Mouse (Mus musculus) thymus, postnatal 4 days (tissue): ENCODE data around the gene Car5b.

Experiments used
- DNase-seq: peaks from one replicate; pipeline ENCODE4 v3.0.0; 2021

The Car5b gene

DNA sequence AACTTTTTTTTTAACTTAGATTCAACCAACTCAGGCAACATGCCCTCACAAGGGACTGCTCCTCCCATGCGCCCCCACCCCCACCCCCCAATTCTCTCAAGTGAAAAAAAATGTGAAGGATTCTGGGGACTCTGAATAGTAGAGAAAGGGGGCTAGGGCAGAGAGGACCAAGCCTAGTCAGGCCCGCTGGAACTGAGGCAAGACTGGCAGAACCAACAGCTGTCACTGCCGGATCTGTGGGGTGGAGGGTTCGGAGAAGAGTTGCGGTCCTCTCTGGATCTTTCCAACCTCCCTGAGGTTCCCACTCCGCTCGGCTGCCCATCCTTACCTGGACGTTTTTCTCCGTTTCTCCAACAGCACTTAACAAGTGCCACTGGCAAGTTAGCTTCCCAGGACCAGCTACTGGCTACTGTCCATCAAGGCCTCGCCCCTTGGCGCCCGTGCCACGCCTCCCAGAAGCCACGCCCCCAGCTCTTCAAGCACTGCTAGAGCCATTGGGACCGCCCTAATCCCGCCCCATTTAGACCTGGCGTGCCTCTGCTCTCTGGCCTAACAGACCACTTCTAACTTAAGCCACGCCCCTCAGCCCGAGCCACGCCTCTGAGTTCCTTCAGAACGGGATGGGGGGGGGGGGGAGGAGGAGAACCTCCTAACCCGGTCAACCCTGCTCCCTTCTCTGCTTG, at the start of gene Car5b:
Car5b (minus strand) TSS at position 391 of the 683 bp plus-strand sequence.
- peak; percentile 69 for DNase-seq

DNA sequence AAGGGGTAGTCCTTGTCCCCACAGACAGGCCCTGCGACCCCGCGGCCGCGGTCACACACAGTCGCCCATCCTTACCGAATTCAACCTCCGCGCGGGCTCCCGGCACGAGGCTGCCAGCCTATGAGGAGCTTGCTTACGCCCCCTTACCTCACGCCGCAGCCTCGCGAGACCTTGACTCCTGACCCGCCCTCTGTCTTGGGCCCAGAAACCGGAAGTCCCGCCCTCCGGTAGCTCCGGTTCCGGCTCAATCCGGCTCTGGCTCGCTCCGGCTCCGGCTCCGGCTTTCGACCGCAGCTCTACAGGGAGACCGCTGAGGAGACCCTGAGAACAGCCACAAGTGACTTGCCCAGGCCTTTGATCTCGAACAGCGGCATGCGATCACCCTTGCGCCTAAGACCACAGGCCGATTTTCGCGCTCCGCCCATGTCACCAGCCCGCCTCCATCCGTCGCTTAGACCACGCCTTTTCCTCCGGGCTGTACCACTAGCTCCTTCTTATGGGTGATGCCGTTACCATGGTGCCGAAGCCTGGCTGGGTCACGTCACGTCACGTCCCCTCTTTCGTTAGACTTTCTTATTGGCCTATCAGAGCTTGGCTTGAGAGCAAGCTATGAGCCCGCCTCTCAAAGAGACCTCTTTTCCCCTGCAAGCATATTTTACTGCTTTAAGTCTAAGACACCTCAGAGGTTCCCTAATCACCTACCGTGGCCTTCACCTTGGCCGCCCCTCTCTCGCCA, 48.4 kb upstream of the Car5b start, which contains the start of gene Siah1b:
Siah1b (minus strand) TSS at position 454 of the 736 bp plus-strand sequence.
- DNase-seq = peak; percentile 94

DNA sequence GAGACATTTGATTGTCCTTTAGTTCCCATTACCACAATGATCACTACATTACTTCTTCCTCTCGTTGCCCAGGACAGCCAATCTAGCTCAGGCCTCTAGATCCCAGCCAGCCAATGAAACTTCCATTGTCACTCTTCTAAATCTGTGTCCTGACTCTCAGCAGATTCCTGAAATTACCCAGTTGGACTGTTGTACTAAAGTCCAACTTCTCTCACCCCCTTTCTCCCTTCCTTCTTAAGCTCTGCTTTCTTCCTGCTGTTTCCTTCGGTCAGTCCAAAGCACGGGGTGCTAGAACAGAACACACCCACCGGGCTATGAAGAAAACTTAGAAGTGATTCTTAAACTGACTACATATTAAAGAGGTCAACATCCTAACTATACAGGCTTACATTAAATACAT, 41.2 kb upstream of the Car5b start:
- DNase-seq = no peak

GRCm38 (mm10) chrX:164066185-164066584, 38.4 kb upstream of the Car5b start:
- DNase-seq = peak; percentile 76

- no peak for DNase-seq
These were observed 31.3 kb upstream of the Car5b start for GRCm38 (mm10) chrX:164059070-164059469.

DNA sequence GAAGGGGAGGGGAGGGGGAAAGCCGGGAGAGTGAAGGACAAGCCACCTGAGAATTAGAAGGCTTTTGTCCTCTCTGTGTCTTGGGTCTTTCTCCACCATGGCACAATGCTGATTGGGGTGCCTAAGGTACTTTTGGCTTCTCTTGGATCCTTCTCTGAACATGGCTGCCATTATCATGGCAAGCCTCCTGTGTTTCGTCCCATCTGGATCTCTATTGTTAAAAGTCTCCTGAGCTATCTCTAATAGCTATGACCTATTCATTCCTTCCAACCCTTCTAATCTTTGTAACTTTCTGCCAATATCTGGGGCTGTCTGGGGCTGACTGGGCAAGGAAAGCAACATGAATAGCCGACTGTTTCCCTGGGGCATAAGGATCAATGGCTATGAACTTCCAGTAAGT, 30.7 kb upstream of the Car5b start:
- DNase-seq = no peak

DNA sequence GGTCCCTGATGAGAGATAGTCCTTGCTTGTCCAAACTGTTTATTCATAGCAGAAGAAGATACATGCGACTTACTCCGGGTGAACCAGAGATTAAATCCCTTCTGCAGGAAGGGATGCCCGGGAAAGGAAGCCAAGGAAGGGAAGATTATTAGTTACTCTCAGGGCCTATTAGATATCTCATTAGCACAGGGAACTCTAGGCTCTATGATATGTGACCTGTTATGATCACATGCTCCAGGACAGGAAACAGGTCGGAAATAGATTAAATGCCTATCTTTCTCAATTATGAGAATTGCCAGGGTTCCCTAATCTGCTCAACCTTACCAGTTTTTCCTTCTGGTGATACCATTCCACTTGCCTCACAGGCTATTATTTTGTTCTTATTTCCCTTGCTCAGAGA, 27.9 kb upstream of the Car5b start:
- DNase-seq = no peak

DNA sequence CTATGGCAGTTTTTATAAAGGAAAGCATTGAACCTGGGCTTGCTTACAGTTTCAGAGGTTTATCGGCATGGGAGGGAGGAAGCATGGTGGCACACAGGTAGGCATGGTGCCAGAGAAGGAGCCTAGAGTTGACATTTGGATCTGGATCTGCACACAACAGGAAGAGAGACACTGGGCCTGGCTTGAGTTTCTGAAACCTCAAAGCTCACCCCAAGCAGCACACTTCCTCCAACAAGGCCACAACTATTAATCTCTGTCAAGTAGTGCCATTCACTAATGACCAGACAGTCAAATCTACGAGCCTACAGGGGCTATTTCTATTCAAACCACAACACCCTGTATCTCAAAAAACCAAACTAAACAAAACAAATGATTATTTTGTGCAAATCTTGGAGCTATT, 18.9 kb upstream of the Car5b start:
- no peak for DNase-seq

GRCm38 (mm10) chrX:164042069-164042468, 14.3 kb upstream of the Car5b start:
- DNase-seq = no peak

DNA sequence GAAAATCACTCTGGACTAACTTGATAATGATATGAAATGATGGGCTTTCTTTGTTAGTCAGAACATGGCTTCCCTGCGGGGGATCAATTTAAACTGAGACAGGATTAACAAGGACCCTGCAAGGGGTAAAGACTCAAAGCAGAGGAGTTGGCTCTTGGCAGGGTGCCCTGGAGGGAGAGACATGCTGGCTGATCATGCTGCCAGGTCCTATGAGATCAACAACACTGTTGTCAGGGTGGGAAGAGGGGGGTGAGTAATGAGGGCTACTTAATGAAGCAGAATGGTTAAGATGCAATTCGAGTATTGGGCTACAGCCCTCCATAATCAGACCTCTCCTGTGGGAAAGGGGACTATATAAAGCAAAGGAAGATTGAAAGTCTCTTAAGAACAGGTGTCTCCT, 11.1 kb upstream of the Car5b start:
- no peak for DNase-seq

GRCm38 (mm10) chrX:164035931-164036330, 8.1 kb upstream of the Car5b start:
- no peak for DNase-seq

GRCm38 (mm10) chrX:164035401-164035800, 7.6 kb upstream of the Car5b start:
- no peak for DNase-seq

DNA sequence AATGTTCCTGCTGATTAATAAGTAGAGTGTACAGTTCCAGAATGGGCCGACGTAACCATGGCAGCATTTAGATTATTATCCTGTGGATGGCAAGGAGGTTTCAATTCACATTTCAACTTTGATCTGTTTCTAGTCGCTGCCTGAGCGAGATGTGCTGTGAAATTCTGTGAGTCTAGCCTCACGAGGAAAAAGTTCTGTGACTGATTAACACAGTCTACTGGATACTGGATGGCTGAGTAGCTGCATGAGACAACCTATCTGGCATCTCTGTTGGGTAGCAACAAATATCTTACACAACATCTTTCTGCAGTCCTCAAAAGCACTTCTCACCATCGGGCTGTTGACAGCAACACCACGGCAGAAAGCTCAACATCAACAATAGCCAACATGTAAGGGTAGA, 4.7 kb upstream of the Car5b start:
- DNase-seq = no peak

- DNase-seq = no peak
These were observed 12.2 kb downstream of the Car5b start for GRCm38 (mm10) chrX:164015636-164016035.

DNA sequence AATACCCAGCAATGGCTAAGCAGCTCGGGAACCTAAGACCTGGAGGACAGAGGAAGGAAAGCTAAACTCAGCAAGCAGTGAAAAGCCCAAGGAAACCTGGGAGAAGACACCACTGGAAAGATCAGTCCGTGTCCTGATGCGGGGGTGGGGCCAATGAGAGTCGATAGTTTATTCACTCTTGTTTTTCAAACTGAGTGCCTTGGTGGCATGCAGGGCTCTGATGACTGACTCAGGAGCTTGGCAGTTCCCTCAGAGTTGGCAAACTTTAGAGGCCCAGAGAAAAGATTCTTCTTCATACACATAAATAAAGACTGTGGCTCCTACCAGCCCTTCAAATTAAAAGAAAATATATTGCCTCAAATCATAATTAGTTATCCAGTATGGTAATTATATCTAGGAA, 12.8 kb downstream of the Car5b start:
- no peak for DNase-seq

DNA sequence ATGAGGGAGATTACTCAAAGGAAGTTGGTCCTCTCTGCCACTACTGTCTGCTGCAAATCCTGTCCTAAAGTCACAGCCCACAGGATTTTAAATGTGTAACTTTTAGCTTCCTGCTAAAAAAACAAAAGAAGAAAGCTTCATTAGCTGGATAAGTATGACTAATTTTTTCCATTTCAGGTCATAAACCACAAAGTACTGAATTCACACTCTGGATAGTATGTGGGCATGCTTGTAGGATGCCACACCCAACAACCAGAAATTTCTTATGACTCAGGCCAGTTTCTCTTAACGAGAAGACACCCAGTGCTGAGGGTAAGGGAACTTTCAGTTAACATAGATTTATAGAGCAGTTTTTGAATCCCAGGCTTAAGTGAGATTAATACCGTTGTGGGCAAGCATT, 14.5 kb downstream of the Car5b start:
- DNase-seq = no peak

DNA sequence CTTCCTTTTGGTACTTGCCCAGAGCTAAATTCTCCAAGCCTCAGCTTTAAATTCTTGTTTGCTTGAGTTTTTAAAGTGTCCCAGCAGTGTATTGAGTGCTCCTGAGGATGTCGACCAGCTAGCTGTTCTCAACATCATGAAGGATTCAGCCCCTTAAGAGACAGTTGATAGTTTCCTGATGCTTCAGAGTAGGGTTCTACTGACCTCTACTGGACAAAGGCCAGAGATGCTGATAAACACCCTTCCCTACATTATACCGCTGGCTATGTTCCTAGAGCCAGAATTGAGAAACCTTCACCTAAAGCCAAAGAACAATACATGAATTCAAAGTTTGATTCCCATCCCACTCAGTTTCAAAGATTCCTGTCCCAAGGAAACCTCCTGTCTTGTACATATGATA, 23.0 kb downstream of the Car5b start:
- no peak for DNase-seq

DNA sequence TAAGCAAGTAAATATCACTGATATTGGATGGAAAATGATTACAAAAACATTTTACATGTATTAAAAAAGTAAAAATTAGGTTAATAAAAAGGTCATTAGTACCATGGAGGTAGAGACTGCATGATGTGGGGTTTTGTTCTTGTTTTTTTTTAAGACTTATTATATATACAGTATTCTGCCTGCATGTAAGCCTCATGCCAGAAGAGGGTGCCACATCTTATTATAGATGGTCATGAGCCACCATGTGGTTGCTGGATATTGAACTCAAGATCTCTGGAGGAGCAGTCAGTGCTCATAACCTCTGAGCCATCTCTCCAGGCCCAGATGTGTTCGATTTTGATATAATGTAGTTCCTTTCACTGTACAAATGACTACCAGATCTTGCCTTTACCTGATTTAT, 27.9 kb downstream of the Car5b start:
- peak; percentile 9 for DNase-seq

- DNase-seq = no peak
These were observed 31.0 kb downstream of the Car5b start for GRCm38 (mm10) chrX:163996754-163997153.

GRCm38 (mm10) chrX:163987718-163988374, 40.0 kb downstream of the Car5b start:
- no peak for DNase-seq

GRCm38 (mm10) chrX:163982129-163982528, 45.7 kb downstream of the Car5b start:
- no peak for DNase-seq

DNA sequence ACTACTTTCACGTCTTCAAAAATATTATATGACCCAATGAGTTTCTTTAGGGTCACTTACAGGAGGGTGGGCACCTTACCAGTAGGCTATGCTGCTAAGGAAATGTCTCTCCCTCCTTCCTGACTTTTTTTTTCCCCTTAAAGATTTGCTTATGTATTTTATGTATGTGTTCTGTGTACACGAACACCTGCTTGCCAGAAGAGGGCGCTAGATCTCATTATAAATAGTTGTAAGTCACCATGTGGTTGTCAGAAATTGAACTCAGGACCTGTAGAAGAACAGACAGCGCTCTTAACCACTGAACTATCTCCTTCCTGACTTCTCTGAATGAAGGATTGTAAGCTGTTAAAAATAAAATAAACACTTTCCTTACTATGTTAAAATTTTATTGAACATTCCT, 46.3 kb downstream of the Car5b start:
- DNase-seq = no peak

- DNase-seq = no peak
These were observed 46.7 kb downstream of the Car5b start for GRCm38 (mm10) chrX:163981092-163981491.

- DNase-seq = peak; percentile 91
These were observed 69.3 kb downstream of the Car5b start, which contains the start of gene Zrsr2 for GRCm38 (mm10) chrX:163958467-163958875. TSS of gene Zrsr2 (minus strand) at chrX:163958661.
